Mouse (Mus musculus): ENCODE results near the gene Kif19a.

Gene Kif19a

GRCm38 (mm10) chr11:114807025-114807424 lies 41.8 kb downstream of the Kif19a start:
- no peak for DNase-seq (ENCODE audit: low spot score in 2 of 2)

- no peak for DNase-seq (ENCODE audit: low spot score in 2 of 2)
Observed at GRCm38 (mm10) chr11:114807686-114808427, 42.7 kb downstream of the Kif19a start.

GRCm38 (mm10) chr11:114809371-114809770 lies 44.2 kb downstream of the Kif19a start:
- DNase-seq (ENCODE audit: low spot score in 2 of 2) = no peak

- DNase-seq (ENCODE audit: low spot score in 2 of 2) = no peak
Observed at GRCm38 (mm10) chr11:114810344-114810743, 45.2 kb downstream of the Kif19a start.

- DNase-seq (ENCODE audit: low spot score in 2 of 2) = peak; percentile 83 to 97
Observed at GRCm38 (mm10) chr11:114812731-114813240, 47.6 kb downstream of the Kif19a start.

GRCm38 (mm10) chr11:114814873-114815592 lies 49.8 kb downstream of the Kif19a start:
- DNase-seq (ENCODE audit: low spot score in 2 of 2) = no peak

GRCm38 (mm10) chr11:114816934-114817333 lies 51.7 kb downstream of the Kif19a start:
- DNase-seq (ENCODE audit: low spot score in 2 of 2) = no peak

GRCm38 (mm10) chr11:114818185-114818584 lies 53.0 kb downstream of the Kif19a start:
- no peak for DNase-seq (ENCODE audit: low spot score in 2 of 2)

- DNase-seq (ENCODE audit: low spot score in 2 of 2) = no peak
Observed at GRCm38 (mm10) chr11:114819110-114819509, 53.9 kb downstream of the Kif19a start.

- DNase-seq (ENCODE audit: low spot score in 2 of 2) = no peak
Observed at GRCm38 (mm10) chr11:114820444-114820843, 55.3 kb downstream of the Kif19a start.

- DNase-seq (ENCODE audit: low spot score in 2 of 2) = no peak
Observed at GRCm38 (mm10) chr11:114821325-114821724, 56.1 kb downstream of the Kif19a start.

GRCm38 (mm10) chr11:114822727-114823126 lies 57.5 kb downstream of the Kif19a start:
- no peak for DNase-seq (ENCODE audit: low spot score in 2 of 2)

- DNase-seq (ENCODE audit: low spot score in 2 of 2) = no peak
Observed at GRCm38 (mm10) chr11:114823199-114823725, 58.1 kb downstream of the Kif19a start.

GRCm38 (mm10) chr11:114826686-114827085 lies 61.5 kb downstream of the Kif19a start:
- no peak for DNase-seq (ENCODE audit: low spot score in 2 of 2)

- peak in 1 of 2 experiments; percentile 31 for DNase-seq (ENCODE audit: low spot score in 2 of 2)
Observed at GRCm38 (mm10) chr11:114829499-114830432, 64.6 kb downstream of the Kif19a start.

GRCm38 (mm10) chr11:114830433-114830773 lies 65.2 kb downstream of the Kif19a start:
- no peak for DNase-seq (ENCODE audit: low spot score in 2 of 2)

- DNase-seq (ENCODE audit: low spot score in 2 of 2) = no peak
Observed at GRCm38 (mm10) chr11:114833166-114833565, 68.0 kb downstream of the Kif19a start.

Measured in spleen, postnatal 4 days (tissue).